Mouse (Mus musculus) bone marrow, adult 2 months (tissue): ENCODE data around the gene Ctbp2.

Experiments used
- CTCF ChIP-seq: fragments of 200-500 bp; IDR thresholded peaks from 2 replicates; pipeline ENCODE4 v1.5.1; 2011; ENCODE audit warnings: low read length, control low read depth; ENCODE audit not compliant: control insufficient read depth, insufficient read depth
- POLR2A ChIP-seq: fragments of 200-500 bp; IDR thresholded peaks from 2 replicates; pipeline ENCODE4 v1.6.1; 2011; ENCODE audit warnings: low read depth, mild to moderate bottlenecking, control low read depth, low read length, borderline replicate concordance; ENCODE audit not compliant: control insufficient read depth

- no peak for TF ChIP-seq CTCF
- no peak for TF ChIP-seq POLR2A
These were observed 11.8 kb downstream of the Ctbp2 start for GRCm38 (mm10) chr7:133112351-133112831.
